Mouse (Mus musculus) liver, postnatal 0 days (tissue): ENCODE measurements around the gene Gm49361. TPM values are rescaled to one million over a fixed set of nuclear protein-coding genes. Genes with fewer than 3 reads are reported as not detected.

Experiments used
- ATAC-seq: fragments of 200-750 bp; cut with Nextera tagmentation; 2 replicates; pipeline ENCODE4 v1.8.0; 2017; ENCODE audit warnings: mild to moderate bottlenecking, moderate library complexity
- DNase-seq: peaks from one replicate; pipeline ENCODE4 v3.0.0-alpha.2; 2016
- H3K27ac ChIP-seq: fragments of 300-500 bp; sonication (generic); 2 replicates; pipeline ENCODE4 v1.5.1; 2014; ENCODE audit warnings: antibody characterized with exemption, moderate library complexity, mild to moderate bottlenecking, low read depth
- H3K27me3 ChIP-seq: fragments of 300-500 bp; sonication (generic); 2 replicates; pipeline ENCODE4 v1.6.1; 2014; ENCODE audit warnings: low read length, control low read depth, mixed read lengths; ENCODE audit not compliant: insufficient read depth
- H3K36me3 ChIP-seq: fragments of 300-500 bp; sonication (generic); replicated peaks from 2 replicates; pipeline ENCODE4 v1.6.1; 2014; ENCODE audit warnings: mild to moderate bottlenecking, control low read depth, low read length, moderate library complexity, mixed read lengths; ENCODE audit not compliant: insufficient read depth
- H3K4me1 ChIP-seq: fragments of 300-500 bp; sonication (generic); 2 replicates; pipeline ENCODE4 v1.6.1; 2014; ENCODE audit warnings: antibody characterized with exemption, mild to moderate bottlenecking, control low read depth; ENCODE audit not compliant: insufficient read depth
- H3K4me2 ChIP-seq: fragments of 300-500 bp; sonication (generic); 2 replicates; pipeline ENCODE4 v1.6.1; 2014; ENCODE audit warnings: low read depth, mild to moderate bottlenecking, low read length, moderate library complexity, mixed read lengths
- H3K4me3 ChIP-seq: fragments of 300-500 bp; sonication (generic); 2 replicates; pipeline ENCODE4 v1.5.1; 2014; ENCODE audit warnings: low read depth, low read length
- H3K9ac ChIP-seq: fragments of 300-500 bp; sonication (generic); replicated peaks from 2 replicates; pipeline ENCODE4 v1.6.1; 2014; ENCODE audit warnings: mild to moderate bottlenecking, moderate library complexity
- H3K9me3 ChIP-seq: fragments of 300-500 bp; sonication (generic); 2 replicates; pipeline ENCODE4 v1.6.1; 2016; ENCODE audit warnings: mild to moderate bottlenecking, control low read depth, low read length, mixed read lengths
- CTCF ChIP-seq: sonication (generic); IDR thresholded peaks from 2 replicates; pipeline ENCODE4 v1.5.1; 2016; ENCODE audit warnings: antibody characterized with exemption, low read depth
- EP300 ChIP-seq: IDR thresholded peaks from 2 replicates; pipeline ENCODE4 v1.6.1; 2016; ENCODE audit warnings: antibody characterized with exemption, low read depth, mild to moderate bottlenecking
- WGBS: fragments of 180-500 bp; shearing (Covaris S2); extraction: QIAGEN DNeasy Blood & Tissue Kit; methylation state at CpG from one replicate; pipeline ENCODE4 v1.1.7; 2014; ENCODE audit not compliant: insufficient replicate concordance; 5-methylcytosine and 5-hydroxymethylcytosine counted together
- polyA plus RNA-seq: library from polyadenylated mRNA; unstranded; fragments of >200 nt; fragmentation: Nextera tagmentation; extraction: Ambion mirVana; gene quantifications from 2 replicates; pipeline ENCODE4 v1.2.1, GENCODE M21; 2015

The Gm49361 gene
- polyA plus RNA-seq, 1 experiment from 2014 or later: not detected

GRCm38 (mm10) chr14:57629595-57629994 lies 116.3 kb downstream of the Gm49361 start:
- no peak for DNase-seq
- Histone ChIP-seq H3K27ac (no peak overlapping the region), H3K4me2 (no peak overlapping the region), H3K9me3 (no peaks in the 10 kb centered on the region), H3K4me3 (no peak overlapping the region), H3K36me3 (peaks cover 36% of the 10 kb centered on the region), H3K9ac (no peak overlapping the region), H3K27me3 (no peaks in the 10 kb centered on the region), H3K4me1 (no peaks in the 10 kb centered on the region)
- TF ChIP-seq CTCF (no peak), EP300 (no peak)
- no peak for ATAC-seq
- 78% methylated on average over 4 of the region's 4 CpGs for WGBS

GRCm38 (mm10) chr14:57622934-57623333 lies 123.0 kb downstream of the Gm49361 start:
- Histone ChIP-seq H3K27me3 (no peaks in the 10 kb centered on the region), H3K4me2 (no peak overlapping the region), H3K9me3 (no peaks in the 10 kb centered on the region), H3K4me3 (no peak overlapping the region), H3K4me1 (no peaks in the 10 kb centered on the region), H3K36me3 (peaks cover 39% of the 10 kb centered on the region), H3K9ac (no peak overlapping the region), H3K27ac (no peak overlapping the region)
- WGBS: 48% methylated on average over 3 of the region's 3 CpGs
- DNase-seq (no peak), ATAC-seq (peak; percentile 59)
- peak; percentile 73 for TF ChIP-seq EP300
- TF ChIP-seq CTCF: 0 out of 2 replicates have a peak, but pooled peaks have one; percentile 8

GRCm38 (mm10) chr14:57621699-57622098 lies 124.2 kb downstream of the Gm49361 start:
- no peak overlapping the region for H3K4me2 ChIP-seq
- no peak for TF ChIP-seq CTCF
- TF ChIP-seq EP300: no peak
- H3K4me1 ChIP-seq: no peaks in the 10 kb centered on the region
- H3K36me3 ChIP-seq: peaks cover 32% of the 10 kb centered on the region
- H3K9me3 ChIP-seq: no peaks in the 10 kb centered on the region
- no peak overlapping the region for H3K9ac ChIP-seq
- WGBS: 85% methylated on average over 4 of the region's 4 CpGs
- ATAC-seq: no peak
- DNase-seq: no peak
- no peaks in the 10 kb centered on the region for H3K27me3 ChIP-seq
- no peak overlapping the region for H3K27ac ChIP-seq
- H3K4me3 ChIP-seq: no peak overlapping the region

- Histone ChIP-seq H3K4me2 (no peak overlapping the region), H3K36me3 (peaks cover 28% of the 10 kb centered on the region), H3K4me3 (no peak overlapping the region), H3K9ac (no peak overlapping the region), H3K27me3 (no peaks in the 10 kb centered on the region), H3K4me1 (no peaks in the 10 kb centered on the region), H3K9me3 (no peaks in the 10 kb centered on the region), H3K27ac (no peak overlapping the region)
- peak; percentile 21 for DNase-seq
- WGBS: 63% methylated on average over 4 of the region's 4 CpGs
- no peak for ATAC-seq
- TF ChIP-seq EP300: no peak
- no peak for TF ChIP-seq CTCF
Observed at GRCm38 (mm10) chr14:57620598-57621236, 125.2 kb downstream of the Gm49361 start.

GRCm38 (mm10) chr14:57619487-57619886 lies 126.4 kb downstream of the Gm49361 start:
- H3K4me1 ChIP-seq: no peaks in the 10 kb centered on the region
- no peak overlapping the region for H3K4me2 ChIP-seq
- TF ChIP-seq CTCF: peak; percentile 76
- TF ChIP-seq EP300: no peak
- peak; percentile 20 for DNase-seq
- no peaks in the 10 kb centered on the region for H3K9me3 ChIP-seq
- WGBS: 48% methylated on average over 2 of the region's 2 CpGs
- 0 out of 2 replicates have a peak, but pooled peaks have one; percentile 43 for ATAC-seq
- H3K9ac ChIP-seq: no peak overlapping the region
- no peak overlapping the region for H3K4me3 ChIP-seq
- H3K27ac ChIP-seq: no peak overlapping the region
- H3K36me3 ChIP-seq: peaks cover 26% of the 10 kb centered on the region
- H3K27me3 ChIP-seq: no peaks in the 10 kb centered on the region

GRCm38 (mm10) chr14:57617675-57618074 lies 128.2 kb downstream of the Gm49361 start:
- Histone ChIP-seq H3K27ac (no peak overlapping the region), H3K36me3 (peaks cover 15% of the 10 kb centered on the region), H3K4me1 (no peaks in the 10 kb centered on the region), H3K9me3 (no peaks in the 10 kb centered on the region), H3K4me3 (no peak overlapping the region), H3K27me3 (no peaks in the 10 kb centered on the region), H3K9ac (no peak overlapping the region), H3K4me2 (no peak overlapping the region)
- no peak for DNase-seq
- no peak for TF ChIP-seq CTCF
- no peak for TF ChIP-seq EP300
- ATAC-seq: no peak
- WGBS: 91% methylated on average over 1 of the region's 1 CpGs
